Mouse (Mus musculus) bone marrow, adult 2 months (tissue): ENCODE data around the gene Akap9.

Experiments used
- CTCF ChIP-seq: fragments of 200-500 bp; IDR thresholded peaks from 2 replicates; pipeline ENCODE4 v1.5.1; 2011; ENCODE audit warnings: low read length, control low read depth; ENCODE audit not compliant: control insufficient read depth, insufficient read depth
- POLR2A ChIP-seq: fragments of 200-500 bp; IDR thresholded peaks from 2 replicates; pipeline ENCODE4 v1.6.1; 2011; ENCODE audit warnings: low read depth, mild to moderate bottlenecking, control low read depth, low read length, borderline replicate concordance; ENCODE audit not compliant: control insufficient read depth

DNA sequence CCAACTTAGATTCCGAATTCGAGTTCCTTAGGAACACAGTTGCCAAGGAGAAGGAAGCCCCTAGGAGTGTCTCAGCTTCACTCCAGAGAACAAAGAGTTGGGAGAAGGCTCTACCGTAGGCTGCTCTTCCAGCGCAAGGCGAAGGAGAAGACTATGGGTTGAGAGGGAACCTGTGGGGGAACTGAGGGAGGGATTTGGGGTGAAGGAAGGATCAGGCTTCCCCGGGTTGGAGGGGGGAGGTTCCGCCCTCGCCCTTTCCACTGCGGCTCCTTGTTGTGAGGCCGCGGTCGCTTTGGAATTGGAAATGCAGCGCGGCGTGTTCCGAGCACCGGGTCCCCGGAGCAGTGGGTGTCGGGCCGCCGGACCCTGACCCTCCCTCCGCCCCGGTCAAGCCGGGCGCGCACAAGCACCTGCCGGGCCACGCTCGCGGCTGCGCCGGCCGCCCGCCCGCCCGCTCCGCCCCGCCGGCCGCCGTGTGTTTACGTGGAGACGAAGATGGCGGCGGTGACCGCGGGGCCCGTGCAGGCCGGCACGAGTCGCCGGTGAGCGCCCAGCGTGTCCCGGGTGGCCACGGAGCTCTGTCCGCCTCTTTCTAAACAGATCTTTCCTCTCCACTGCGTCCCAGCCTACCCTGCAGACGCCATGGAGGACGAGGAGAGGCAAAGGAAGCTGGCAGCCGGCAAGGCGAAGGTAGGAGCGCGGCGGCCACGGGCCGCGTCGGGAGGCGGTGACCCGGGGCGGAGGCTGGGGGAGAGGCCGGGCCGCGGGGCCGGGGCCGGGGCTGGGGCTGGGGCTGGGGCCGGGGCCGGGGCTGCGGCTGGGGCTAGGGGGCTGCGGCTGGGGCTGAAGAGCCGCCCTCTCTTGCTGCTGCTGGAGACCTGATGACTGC is at the start of gene Akap9:
- TF ChIP-seq CTCF (no peak), POLR2A (peak; percentile 61; the same call in 1 of the 2 replicates)
